Mouse (Mus musculus): ENCODE data around the gene Tmem240. TPM values are rescaled to one million over a fixed set of nuclear protein-coding genes. Genes with fewer than 3 reads are reported as not detected.

Gene Tmem240
- polyA plus RNA-seq, 1 experiment from 2014 or later: 0.92 TPM

GRCm38 (mm10) chr4:155710521-155711252 is 23.9 kb upstream of the Tmem240 start:
- peaks cover 5% of the 10 kb centered on the region for H3K4me1 ChIP-seq (ENCODE audit: control insufficient read depth, insufficient read depth, low read length)
- H3K9me3 ChIP-seq (ENCODE audit: control insufficient read depth, low read length): no peaks in the 10 kb centered on the region
- H3K27me3 ChIP-seq (replicated peaks; ENCODE audit: control insufficient read depth, insufficient read depth, low read length): no peaks in the 10 kb centered on the region
- no peak overlapping the region for H3K4me3 ChIP-seq (ENCODE audit: low read depth, low read length)
- peak; percentile 56 for DNase-seq (ENCODE audit: low spot score)
- 46% methylated on average over 6 of the region's 6 CpGs for WGBS
- H3K27ac ChIP-seq (replicated peaks; ENCODE audit: low read depth, low read length): peak overlapping the region; percentile 0; the same call in 1 of the 2 replicates
- H3K4me2 ChIP-seq (ENCODE audit: low read depth, low read length): no peak overlapping the region
- no peak overlapping the region for H3K9ac ChIP-seq (ENCODE audit: low read depth, low read length)
- peak; percentile 60; the same call in 1 of the 2 replicates for ATAC-seq (ENCODE audit: low read depth)
- peaks cover 17% of the 10 kb centered on the region; the same call in 1 of the 2 replicates for H3K36me3 ChIP-seq (ENCODE audit: control insufficient read depth, insufficient read depth, low read length)

DNA sequence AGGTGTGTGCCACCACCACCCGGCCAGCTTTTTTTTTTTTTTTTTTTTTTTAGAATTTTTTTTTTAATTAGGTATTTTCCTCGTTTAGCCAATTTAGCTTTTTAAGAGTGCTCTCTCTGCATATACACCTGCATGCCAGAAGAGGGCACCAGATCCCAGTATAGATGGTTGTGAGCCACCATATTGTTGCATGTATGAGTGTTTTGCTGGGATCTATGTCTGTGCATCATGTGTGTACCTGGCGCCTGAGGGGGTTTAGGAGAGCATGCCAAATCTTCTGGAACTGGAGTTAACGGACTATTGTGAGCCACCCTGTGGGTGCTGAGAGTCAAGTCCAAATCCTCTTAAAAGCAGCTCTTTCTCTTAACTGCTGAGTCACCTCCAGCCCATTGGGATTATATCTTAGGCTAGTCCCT is 12.9 kb upstream of the Tmem240 start:
- peaks cover 35% of the 10 kb centered on the region for H3K36me3 ChIP-seq (ENCODE audit: control insufficient read depth, insufficient read depth, low read length)
- no peak overlapping the region for H3K4me3 ChIP-seq (ENCODE audit: low read depth, low read length)
- H3K4me1 ChIP-seq (ENCODE audit: control insufficient read depth, insufficient read depth, low read length): no peaks in the 10 kb centered on the region
- WGBS: 56% methylated on average over 4 of the region's 4 CpGs
- ATAC-seq (ENCODE audit: low read depth): no peak
- no peaks in the 10 kb centered on the region for H3K27me3 ChIP-seq (replicated peaks; ENCODE audit: control insufficient read depth, insufficient read depth, low read length)
- no peak for DNase-seq (ENCODE audit: low spot score)
- no peak overlapping the region for H3K27ac ChIP-seq (replicated peaks; ENCODE audit: low read depth, low read length)
- no peaks in the 10 kb centered on the region for H3K9me3 ChIP-seq (ENCODE audit: control insufficient read depth, low read length)
- no peak overlapping the region for H3K9ac ChIP-seq (ENCODE audit: low read depth, low read length)
- H3K4me2 ChIP-seq (ENCODE audit: low read depth, low read length): no peak overlapping the region

GRCm38 (mm10) chr4:155727993-155728392 is 6.6 kb upstream of the Tmem240 start:
- H3K36me3 ChIP-seq (ENCODE audit: control insufficient read depth, insufficient read depth, low read length): peaks cover 33% of the 10 kb centered on the region; the same call in 1 of the 2 replicates
- DNase-seq (ENCODE audit: low spot score) (no peak), ATAC-seq (ENCODE audit: low read depth) (peak; percentile 55; the same call in 1 of the 2 replicates)
- no peaks in the 10 kb centered on the region for H3K4me1 ChIP-seq (ENCODE audit: control insufficient read depth, insufficient read depth, low read length)
- no peak overlapping the region for H3K4me3 ChIP-seq (ENCODE audit: low read depth, low read length)
- no peak overlapping the region for H3K27ac ChIP-seq (replicated peaks; ENCODE audit: low read depth, low read length)
- H3K4me2 ChIP-seq (ENCODE audit: low read depth, low read length): no peak overlapping the region
- 59% methylated on average over 2 of the region's 2 CpGs for WGBS
- no peaks in the 10 kb centered on the region for H3K27me3 ChIP-seq (replicated peaks; ENCODE audit: control insufficient read depth, insufficient read depth, low read length)
- no peak overlapping the region for H3K9ac ChIP-seq (ENCODE audit: low read depth, low read length)
- H3K9me3 ChIP-seq (ENCODE audit: control insufficient read depth, low read length): no peaks in the 10 kb centered on the region

DNA sequence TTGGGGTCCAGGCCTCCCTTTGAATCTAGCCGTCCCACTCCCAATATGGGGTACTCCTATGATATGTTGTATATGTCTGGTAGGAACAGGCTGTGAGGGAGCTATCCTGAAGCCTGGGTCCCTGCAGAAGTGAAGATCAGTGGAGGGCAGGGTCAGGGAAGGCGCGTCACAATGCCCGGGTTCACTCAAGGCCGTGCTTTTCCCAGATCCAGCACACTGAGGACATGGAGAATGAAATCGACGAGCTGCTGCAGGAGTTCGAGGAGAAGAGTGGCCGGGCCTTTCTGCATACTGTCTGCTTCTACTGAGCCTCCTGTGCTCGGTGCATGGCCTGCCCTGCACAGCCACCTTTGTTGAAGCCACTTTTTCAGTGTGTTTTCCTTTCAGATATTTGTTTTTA is 1.3 kb upstream of the Tmem240 start:
- Histone ChIP-seq H3K4me2 (ENCODE audit: low read depth, low read length) (peak overlapping the region; percentile 78; the same call in 1 of the 2 replicates), H3K4me3 (ENCODE audit: low read depth, low read length) (no peak overlapping the region), H3K36me3 (ENCODE audit: control insufficient read depth, insufficient read depth, low read length) (peaks cover 36% of the 10 kb centered on the region; the same call in 1 of the 2 replicates), H3K9me3 (ENCODE audit: control insufficient read depth, low read length) (no peaks in the 10 kb centered on the region), H3K9ac (ENCODE audit: low read depth, low read length) (no peak overlapping the region; the same call in 1 of the 2 replicates), H3K4me1 (ENCODE audit: control insufficient read depth, insufficient read depth, low read length) (peaks cover 10% of the 10 kb centered on the region), H3K27me3 (replicated peaks; ENCODE audit: control insufficient read depth, insufficient read depth, low read length) (no peaks in the 10 kb centered on the region), H3K27ac (replicated peaks; ENCODE audit: low read depth, low read length) (no peak overlapping the region)
- no peak for ATAC-seq (ENCODE audit: low read depth)
- 80% methylated on average over 10 of the region's 10 CpGs for WGBS
- no peak for DNase-seq (ENCODE audit: low spot score)

DNA sequence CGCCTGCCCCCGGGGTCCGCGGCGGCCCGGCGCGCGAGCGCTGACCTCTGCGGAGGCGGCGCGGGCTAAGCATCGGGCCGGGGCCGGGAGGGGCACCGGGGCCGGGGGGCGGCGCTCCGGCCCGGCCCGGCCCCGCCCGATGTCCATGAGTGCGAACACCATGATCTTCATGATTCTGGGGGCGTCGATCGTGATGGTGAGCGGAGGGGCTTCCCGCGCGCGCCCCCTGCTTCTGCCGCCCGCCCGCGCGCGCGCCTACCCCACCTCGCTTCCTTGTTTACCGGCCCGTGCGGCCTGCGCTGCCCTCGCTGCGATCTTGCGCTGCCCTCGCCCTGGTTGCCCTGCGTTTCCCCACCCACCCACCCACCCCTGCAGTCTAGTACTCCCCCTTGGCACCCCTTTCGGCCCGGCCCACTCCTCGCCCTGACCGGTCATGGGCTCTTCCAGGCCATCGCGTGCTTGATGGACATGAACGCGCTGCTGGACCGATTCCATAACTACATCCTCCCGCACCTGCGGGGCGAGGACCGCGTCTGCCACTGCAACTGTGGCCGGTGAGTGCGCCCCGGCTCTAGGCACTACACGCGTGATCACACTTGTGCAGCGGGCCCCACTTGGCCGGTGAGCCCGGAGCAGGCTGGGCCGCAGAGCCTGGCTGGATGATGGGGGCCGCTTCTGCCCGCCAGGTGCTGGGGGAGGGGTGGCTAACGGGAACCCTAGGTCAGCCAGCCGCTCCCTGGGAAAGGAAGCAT is 527 bp downstream of the Tmem240 start:
- H3K4me1 ChIP-seq (ENCODE audit: control insufficient read depth, insufficient read depth, low read length): peaks cover 10% of the 10 kb centered on the region
- WGBS: under 1% methylated on average over 25 of the region's 79 CpGs
- DNase-seq (ENCODE audit: low spot score): peak; percentile 64
- peak overlapping the region; percentile 78 for H3K4me2 ChIP-seq (ENCODE audit: low read depth, low read length)
- peak overlapping the region; percentile 91 for H3K9ac ChIP-seq (ENCODE audit: low read depth, low read length)
- H3K4me3 ChIP-seq (ENCODE audit: low read depth, low read length): peak overlapping the region; percentile 79
- no peaks in the 10 kb centered on the region for H3K9me3 ChIP-seq (ENCODE audit: control insufficient read depth, low read length)
- peaks cover 39% of the 10 kb centered on the region; the same call in 1 of the 2 replicates for H3K36me3 ChIP-seq (ENCODE audit: control insufficient read depth, insufficient read depth, low read length)
- H3K27ac ChIP-seq (replicated peaks; ENCODE audit: low read depth, low read length): peak overlapping the region; percentile 84
- peak; percentile 71 for ATAC-seq (ENCODE audit: low read depth)
- H3K27me3 ChIP-seq (replicated peaks; ENCODE audit: control insufficient read depth, insufficient read depth, low read length): no peaks in the 10 kb centered on the region

DNA sequence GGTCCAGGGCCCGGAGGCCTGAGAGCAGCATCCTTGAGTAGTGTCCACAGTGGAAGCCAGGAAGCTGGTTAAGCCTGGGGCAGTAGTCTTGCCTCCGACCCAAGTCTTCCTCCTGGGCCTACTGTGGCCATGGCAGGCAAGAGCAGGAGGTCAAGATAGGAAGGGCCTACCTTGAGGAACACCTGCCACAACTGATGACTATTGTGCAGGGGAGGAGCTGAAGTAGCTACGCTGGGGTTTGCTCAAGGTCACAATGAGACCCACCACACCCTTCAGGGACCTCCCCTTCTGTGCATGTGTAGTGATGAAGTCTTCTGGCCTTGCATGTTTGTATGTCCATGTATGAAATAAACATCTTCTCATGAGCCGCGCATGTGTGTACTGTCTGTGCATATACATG is 1.2 kb downstream of the Tmem240 start:
- no peak for ATAC-seq (ENCODE audit: low read depth)
- no peak overlapping the region for H3K27ac ChIP-seq (replicated peaks; ENCODE audit: low read depth, low read length)
- 73% methylated on average over 5 of the region's 5 CpGs for WGBS

GRCm38 (mm10) chr4:155736421-155736820 is 1.8 kb downstream of the Tmem240 start:
- Histone ChIP-seq H3K9me3 (ENCODE audit: control insufficient read depth, low read length) (no peaks in the 10 kb centered on the region), H3K36me3 (ENCODE audit: control insufficient read depth, insufficient read depth, low read length) (peaks cover 47% of the 10 kb centered on the region; the same call in 1 of the 2 replicates), H3K4me1 (ENCODE audit: control insufficient read depth, insufficient read depth, low read length) (peaks cover 10% of the 10 kb centered on the region), H3K27me3 (replicated peaks; ENCODE audit: control insufficient read depth, insufficient read depth, low read length) (no peaks in the 10 kb centered on the region), H3K4me3 (ENCODE audit: low read depth, low read length) (no peak overlapping the region; the same call in 1 of the 2 replicates), H3K9ac (ENCODE audit: low read depth, low read length) (no peak overlapping the region), H3K27ac (replicated peaks; ENCODE audit: low read depth, low read length) (no peak overlapping the region), H3K4me2 (ENCODE audit: low read depth, low read length) (peak overlapping the region; percentile 78)
- no peak for DNase-seq (ENCODE audit: low spot score)
- WGBS: 91% methylated on average over 5 of the region's 5 CpGs
- ATAC-seq (ENCODE audit: low read depth): no peak

More for the DNA sequence above, 1.2 kb downstream of the Tmem240 start:
- DNase-seq (ENCODE audit: low spot score): no peak
- peak overlapping the region; percentile 91 for H3K9ac ChIP-seq (ENCODE audit: low read depth, low read length)
- no peaks in the 10 kb centered on the region for H3K9me3 ChIP-seq (ENCODE audit: control insufficient read depth, low read length)
- H3K36me3 ChIP-seq (ENCODE audit: control insufficient read depth, insufficient read depth, low read length): peaks cover 44% of the 10 kb centered on the region; the same call in 1 of the 2 replicates
- peak overlapping the region; percentile 78 for H3K4me2 ChIP-seq (ENCODE audit: low read depth, low read length)
- no peaks in the 10 kb centered on the region for H3K27me3 ChIP-seq (replicated peaks; ENCODE audit: control insufficient read depth, insufficient read depth, low read length)
- peaks cover 10% of the 10 kb centered on the region for H3K4me1 ChIP-seq (ENCODE audit: control insufficient read depth, insufficient read depth, low read length)
- peak overlapping the region; percentile 79 for H3K4me3 ChIP-seq (ENCODE audit: low read depth, low read length)

GRCm38 (mm10) chr4:155738262-155738661 is 3.7 kb downstream of the Tmem240 start:
- WGBS: 53% methylated on average over 8 of the region's 8 CpGs
- Histone ChIP-seq H3K27me3 (replicated peaks; ENCODE audit: control insufficient read depth, insufficient read depth, low read length) (no peaks in the 10 kb centered on the region), H3K4me1 (ENCODE audit: control insufficient read depth, insufficient read depth, low read length) (peaks cover 10% of the 10 kb centered on the region), H3K4me3 (ENCODE audit: low read depth, low read length) (no peak overlapping the region), H3K9me3 (ENCODE audit: control insufficient read depth, low read length) (no peaks in the 10 kb centered on the region), H3K9ac (ENCODE audit: low read depth, low read length) (no peak overlapping the region), H3K36me3 (ENCODE audit: control insufficient read depth, insufficient read depth, low read length) (peaks cover 46% of the 10 kb centered on the region), H3K4me2 (ENCODE audit: low read depth, low read length) (no peak overlapping the region), H3K27ac (replicated peaks; ENCODE audit: low read depth, low read length) (no peak overlapping the region)
- DNase-seq (ENCODE audit: low spot score) (no peak), ATAC-seq (ENCODE audit: low read depth) (no peak)

Data from embryonic facial prominence, embryonic 14.5 days (tissue).